Mouse (Mus musculus) mature B cell (primary cell): ENCODE measurements around the gene Cmtm5.
"Not testable (repeated sequence)": the region's sequence is repeated elsewhere in the genome, so short reads cannot be mapped to it uniquely, and the experiment has no call there.

ENCODE experiments used
- in situ Hi-C: fragments of 300-500 bp; cut with MboI; formaldehyde crosslinking; loops from 2 replicates; pipeline ENCODE4 v1.14.3; 2019

Gene Cmtm5

DNA sequence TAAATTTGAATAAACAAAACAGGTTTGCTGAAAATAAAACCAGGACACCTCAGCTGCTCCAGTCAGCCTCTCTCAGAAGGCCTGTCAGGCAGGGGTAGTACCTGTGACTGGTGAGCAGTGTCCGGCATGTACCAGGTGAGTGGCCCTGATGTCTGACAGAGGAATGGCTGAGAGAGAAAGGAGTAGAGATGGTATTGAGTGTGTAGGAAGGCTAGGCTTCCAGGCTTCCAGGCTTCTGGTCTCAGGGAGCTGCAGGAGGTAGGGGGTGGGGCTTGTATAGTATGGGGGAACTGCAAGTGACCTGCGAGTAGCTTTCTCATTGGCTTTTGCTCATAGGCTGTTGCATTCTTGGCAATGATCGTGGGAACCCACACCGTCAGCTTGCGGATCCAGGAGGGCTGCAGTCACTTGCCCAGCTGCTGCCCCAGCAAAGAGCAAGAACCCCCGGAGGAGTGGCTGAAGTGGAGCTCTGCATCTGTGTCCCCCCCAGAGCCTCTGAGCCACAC, 3.4 kb upstream of the Cmtm5 start, which contains the start of gene Il25:
Gene Il25, plus strand, starts transcription at position 51 of the 506 bp plus-strand sequence.
- in situ Hi-C loops: no loop called here

GRCm38 (mm10) chr14:54936831-54937160, 735 bp downstream of the Cmtm5 start:
- in situ Hi-C loops: no loop called here

- in situ Hi-C loops: no loop called here
Measured at GRCm38 (mm10) chr14:54937361-54938182, 1.5 kb downstream of the Cmtm5 start.

GRCm38 (mm10) chr14:54938431-54939219, 2.6 kb downstream of the Cmtm5 start:
- in situ Hi-C loops: no loop called here

GRCm38 (mm10) chr14:54939434-54940175, 3.5 kb downstream of the Cmtm5 start:
- in situ Hi-C loops: no loop called here

DNA sequence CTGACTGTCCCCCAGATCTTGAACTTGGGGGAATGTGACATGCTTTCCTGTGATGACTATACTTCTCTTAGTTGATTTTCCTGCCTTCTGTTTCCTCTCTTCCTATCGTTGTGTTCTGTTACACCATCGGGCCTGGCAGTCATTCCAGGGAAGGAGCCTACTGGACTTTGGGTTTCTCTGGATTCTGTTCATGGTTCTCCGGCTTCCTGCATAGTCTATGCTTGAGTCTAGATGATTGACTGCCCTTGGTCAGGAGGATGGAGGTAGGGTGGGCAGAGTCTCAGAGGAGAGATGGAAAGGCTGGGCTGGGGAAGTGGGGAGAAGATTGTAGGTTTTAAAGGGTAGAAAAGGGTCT, 4.1 kb downstream of the Cmtm5 start:
- in situ Hi-C loops: no loop called here

- in situ Hi-C loops: no loop called here
Measured at GRCm38 (mm10) chr14:54941024-54941978, 5.2 kb downstream of the Cmtm5 start.

DNA sequence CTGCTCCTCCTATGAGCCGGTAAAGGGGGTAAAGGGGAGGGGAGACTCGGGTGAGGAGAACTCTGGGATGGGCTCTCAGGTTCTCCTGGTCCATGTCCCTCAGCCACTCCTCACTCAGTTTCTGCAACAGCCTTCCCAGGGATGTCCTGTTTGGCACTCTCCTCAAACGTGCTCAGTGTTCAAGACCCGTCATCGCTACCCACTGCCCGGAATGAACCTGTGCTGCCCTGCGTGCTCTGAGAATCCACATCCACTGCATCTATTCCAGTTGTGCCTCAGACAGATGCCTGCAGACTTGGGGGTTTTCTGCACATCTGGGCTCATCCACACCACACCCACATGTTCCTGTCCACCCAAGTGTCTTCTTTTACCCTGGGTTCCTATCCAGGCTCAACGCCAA, 6.4 kb downstream of the Cmtm5 start:
- in situ Hi-C loops: no loop called here

DNA sequence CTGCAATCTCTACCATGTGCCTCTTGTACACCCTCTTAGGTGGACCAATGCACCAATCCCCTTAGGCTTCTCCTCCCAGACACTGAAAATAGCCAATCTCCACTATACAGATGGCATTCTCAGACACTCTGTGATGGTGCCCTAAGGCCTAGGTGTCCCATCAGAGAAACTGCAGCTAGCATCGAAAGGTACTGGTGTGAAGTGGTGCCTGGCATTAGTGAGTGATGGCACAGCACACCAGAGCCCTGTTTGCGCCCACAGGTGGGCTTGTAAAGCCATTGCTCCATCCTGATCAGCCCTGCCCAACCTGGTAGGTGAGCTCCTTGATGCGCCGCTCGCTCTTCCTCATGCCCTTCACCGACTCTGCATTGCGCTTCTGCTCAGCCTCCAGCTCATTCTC, 7.9 kb downstream of the Cmtm5 start:
- in situ Hi-C loops: no loop called here

DNA sequence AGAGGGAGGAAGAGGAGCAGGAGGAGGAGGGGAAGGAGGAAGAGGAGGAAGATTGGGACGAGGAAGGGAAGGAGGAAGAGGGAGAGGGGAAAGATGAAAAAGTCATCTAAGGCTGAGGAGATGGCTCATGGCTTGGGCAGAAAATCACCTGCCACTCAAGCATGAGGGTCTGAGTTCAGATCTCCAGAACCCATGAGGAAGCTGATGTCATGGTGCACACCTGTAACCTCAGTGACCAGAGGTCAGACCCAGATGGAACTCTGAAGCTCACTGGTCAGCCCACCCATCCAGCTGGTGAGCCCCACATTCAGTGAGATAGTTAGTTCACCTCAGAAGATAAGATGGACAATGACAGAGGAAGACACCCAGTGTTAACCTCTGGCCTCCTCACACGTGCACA, 8.9 kb downstream of the Cmtm5 start:
- in situ Hi-C loops: no loop called here

- in situ Hi-C loops: no loop called here
Measured at GRCm38 (mm10) chr14:54945975-54946704, 10.1 kb downstream of the Cmtm5 start.

DNA sequence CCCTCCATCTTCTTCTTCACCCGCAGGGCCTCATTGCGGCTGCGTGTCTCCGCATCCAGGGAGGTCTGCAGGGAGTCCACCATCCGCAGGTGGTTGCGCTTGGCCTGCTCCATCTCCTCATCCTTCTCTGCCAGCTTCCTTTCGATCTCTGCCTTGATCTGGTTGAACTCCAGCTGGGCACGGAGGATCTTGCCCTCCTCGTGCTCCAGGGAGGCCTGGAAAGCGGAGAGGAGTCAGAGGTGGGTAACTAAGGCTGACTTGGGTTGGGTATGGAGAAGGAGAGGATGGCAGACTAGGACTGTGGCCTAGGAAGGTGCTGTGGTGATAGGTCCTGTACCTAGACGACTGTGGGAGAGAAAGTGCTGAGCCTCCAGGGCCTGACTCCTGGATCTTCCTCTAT, 10.9 kb downstream of the Cmtm5 start:
- in situ Hi-C loops: not testable (repeated sequence)

GRCm38 (mm10) chr14:54948781-54949180, 12.7 kb downstream of the Cmtm5 start:
- in situ Hi-C loops: no loop called here

DNA sequence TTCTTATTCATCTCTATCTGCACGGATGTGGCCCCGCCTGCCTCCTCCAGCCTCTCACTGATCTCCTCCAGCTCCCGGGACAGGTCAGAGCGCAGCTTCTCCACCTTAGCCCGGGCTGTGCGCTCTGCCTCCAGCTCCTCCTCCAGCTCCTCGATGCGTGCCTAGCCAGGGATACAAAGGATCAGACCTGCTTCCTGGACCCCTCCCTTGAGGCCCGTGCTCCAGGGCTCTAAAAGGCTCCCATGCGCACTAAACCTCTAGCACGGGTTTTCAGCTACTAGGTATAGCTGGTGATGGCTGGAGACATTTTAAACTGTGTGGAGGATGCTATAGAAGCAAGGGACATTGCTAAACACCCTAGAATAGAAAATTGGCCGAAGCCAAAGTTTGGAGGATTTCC, 14.4 kb downstream of the Cmtm5 start:
- in situ Hi-C loops: no loop called here

DNA sequence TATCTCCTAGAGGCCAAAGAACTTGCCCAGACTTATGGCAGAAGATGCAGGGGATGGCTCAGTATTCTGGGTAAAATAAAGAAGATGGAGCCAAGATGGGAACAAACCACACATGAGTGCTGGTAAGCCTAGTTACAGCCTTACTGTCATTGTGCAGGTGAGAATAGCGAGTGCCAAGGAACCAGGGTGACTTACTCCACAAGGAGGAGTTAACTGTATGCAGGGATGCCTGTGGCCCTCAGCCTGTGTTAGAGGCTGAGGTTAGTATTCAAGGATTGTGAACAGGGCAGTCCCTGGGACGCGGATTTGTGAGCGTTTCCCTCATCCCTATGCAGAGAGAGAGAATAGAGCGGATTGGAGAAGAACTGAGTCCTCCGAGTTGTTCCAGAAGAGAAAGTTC, 15.5 kb downstream of the Cmtm5 start:
- in situ Hi-C loops: no loop called here

DNA sequence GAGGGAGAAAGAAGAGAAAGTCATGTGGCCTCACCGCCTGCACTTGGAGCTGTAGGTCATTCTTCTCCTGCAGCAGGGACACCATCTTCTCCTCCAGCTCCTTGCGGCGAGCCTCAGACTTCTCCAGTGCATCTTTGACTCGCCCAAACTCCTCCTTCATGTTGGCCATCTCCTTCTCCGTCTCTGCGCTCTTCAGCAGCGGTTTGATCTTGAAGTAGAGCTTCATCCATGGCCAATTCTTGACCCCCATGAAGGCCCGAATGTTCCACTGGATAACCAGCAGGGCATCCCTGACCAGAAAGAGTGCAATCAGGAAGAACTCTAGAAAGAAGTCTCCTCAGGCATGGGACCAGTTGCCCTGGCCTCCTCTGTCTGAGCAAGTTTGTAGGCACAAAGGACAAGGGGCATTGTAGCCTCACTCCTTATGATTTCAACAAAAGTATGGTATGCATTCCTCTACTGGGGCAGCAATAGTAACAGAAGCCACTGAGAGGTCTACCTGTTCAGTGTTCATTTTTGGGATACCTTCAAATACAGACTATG, 17.7 kb downstream of the Cmtm5 start:
- in situ Hi-C loops: no loop called here

GRCm38 (mm10) chr14:54954474-54954873, 18.4 kb downstream of the Cmtm5 start:
- in situ Hi-C loops: no loop called here

DNA sequence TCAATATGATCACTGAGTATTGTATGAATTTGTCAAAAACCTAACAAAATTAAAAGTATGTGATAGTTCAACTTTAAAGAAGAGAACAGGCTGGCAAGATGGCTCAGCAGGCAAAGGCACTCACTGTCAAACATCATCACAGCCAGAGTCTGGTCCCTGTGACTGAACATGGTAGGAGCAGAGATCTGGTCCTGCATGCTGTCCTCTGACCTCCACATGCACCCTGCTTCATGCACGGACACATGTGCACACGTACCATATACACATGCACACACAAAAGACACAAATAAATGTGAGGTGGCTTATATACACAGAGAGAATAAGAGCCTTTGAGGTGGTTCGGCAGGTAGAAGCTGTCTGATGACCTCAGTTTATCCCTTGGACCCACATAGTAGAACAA, 19.4 kb downstream of the Cmtm5 start:
- in situ Hi-C loops: no loop called here

GRCm38 (mm10) chr14:54956533-54956932, 20.5 kb downstream of the Cmtm5 start:
- in situ Hi-C loops: no loop called here

GRCm38 (mm10) chr14:54958503-54958902, 22.4 kb downstream of the Cmtm5 start:
- in situ Hi-C loops: no loop called here
